Mouse (Mus musculus): ENCODE measurements around the gene Cmklr1.

Gene Cmklr1

DNA sequence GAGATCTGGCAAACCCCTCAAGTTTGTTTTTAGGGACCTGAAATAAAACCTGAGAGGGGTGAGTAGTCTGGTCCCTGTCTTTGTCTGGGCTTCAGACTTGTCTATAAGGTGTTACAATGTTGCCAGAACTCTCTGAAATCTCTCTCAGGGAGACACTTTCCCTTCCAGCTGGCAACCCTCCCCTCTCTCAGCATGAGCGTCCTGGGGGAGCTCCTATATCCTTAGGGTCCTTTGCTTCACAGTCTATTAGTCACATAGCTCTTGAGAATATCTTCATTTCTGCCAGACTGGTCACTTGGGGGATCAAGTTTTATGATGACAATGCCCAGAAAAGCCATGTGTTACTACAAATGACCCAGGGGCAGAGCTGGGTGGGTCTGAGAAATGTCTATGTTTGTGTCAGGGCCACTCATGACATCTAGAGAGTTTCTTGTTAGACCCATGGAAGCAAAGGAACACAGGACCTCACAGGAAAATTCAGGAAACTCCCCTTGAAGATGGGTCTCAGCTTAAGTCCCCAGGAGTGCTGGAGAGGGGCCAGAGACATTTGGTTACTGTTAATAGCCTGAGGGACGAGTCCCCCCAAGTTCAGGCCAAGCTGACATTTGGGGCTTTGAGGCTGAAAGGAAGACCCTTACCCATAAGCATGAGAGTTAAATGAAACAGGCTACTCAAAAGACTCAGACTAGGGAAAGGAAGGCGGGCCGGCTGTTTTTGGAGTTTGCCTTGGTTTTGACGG, 66.6 kb downstream of the Cmklr1 start:
- no peak for DNase-seq

DNA sequence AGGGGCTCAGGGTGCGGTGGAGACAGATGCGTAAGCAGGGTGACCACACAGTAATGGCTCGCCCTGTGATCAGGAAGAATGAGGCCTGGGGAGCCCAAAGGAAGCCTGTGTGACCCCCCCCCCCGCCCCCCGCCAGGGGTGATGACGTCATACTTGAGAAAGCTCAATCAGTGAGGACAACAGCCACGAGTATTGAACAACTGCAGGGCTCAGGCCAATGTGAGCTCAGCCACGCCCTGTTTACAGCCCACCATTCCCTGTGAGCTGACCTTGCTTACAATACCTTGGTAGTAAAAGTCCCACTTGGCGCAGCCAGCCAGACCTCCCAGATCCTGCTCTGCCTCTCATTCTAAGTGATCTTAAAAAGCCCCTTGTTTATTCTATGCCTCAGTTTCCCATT, 69.4 kb downstream of the Cmklr1 start:
- no peak for DNase-seq

DNA sequence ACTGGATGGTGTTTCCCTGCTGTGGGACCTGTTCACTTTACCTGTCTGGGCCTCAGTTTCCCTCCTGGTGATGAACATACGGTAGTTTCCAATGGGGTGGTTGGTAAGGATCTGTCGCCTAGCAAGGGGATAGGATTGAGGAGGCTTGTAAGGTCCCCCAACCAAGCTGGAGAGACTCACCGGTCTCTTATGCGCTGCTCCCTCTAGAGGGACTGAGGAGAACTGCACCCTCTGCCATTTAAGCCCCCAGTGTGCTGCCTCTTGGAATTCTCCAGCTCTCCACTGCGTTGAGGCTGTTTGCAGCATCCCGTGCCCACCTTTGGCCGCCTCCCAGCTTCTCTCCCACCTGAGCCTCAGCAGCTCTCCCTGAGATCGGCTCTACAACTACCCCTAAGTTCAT, 70.0 kb downstream of the Cmklr1 start:
- DNase-seq: peak; percentile 56

- no peak for DNase-seq
These were observed 71.1 kb downstream of the Cmklr1 start for GRCm38 (mm10) chr5:113579128-113579527.

DNA sequence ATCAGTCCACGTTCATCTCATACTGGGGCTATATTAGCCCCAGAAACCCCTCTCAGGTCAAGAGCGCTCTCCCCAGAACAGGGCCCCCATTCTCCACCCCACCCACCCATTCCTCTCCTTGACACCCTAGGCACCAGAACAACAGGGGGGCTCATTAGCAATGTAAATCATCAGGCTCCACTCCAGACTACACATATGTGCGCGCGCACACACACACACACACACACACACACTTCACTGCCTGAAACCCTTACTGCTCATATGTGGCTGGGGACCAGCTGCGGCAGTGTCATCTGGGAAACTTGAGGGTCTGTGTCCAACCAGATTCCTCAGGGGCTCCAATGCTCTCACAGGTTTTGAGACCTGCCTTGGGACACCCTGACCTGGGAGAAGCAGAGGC, 71.8 kb downstream of the Cmklr1 start:
- DNase-seq: no peak

- no peak for DNase-seq
These were observed 72.7 kb downstream of the Cmklr1 start for GRCm38 (mm10) chr5:113577555-113577954.

GRCm38 (mm10) chr5:113570056-113570717, 80.0 kb downstream of the Cmklr1 start:
- peak; percentile 67 for DNase-seq

- DNase-seq: no peak
These were observed 84.4 kb downstream of the Cmklr1 start for GRCm38 (mm10) chr5:113565858-113566257.

- no peak for DNase-seq
These were observed 84.9 kb downstream of the Cmklr1 start for GRCm38 (mm10) chr5:113565101-113565854.

DNA sequence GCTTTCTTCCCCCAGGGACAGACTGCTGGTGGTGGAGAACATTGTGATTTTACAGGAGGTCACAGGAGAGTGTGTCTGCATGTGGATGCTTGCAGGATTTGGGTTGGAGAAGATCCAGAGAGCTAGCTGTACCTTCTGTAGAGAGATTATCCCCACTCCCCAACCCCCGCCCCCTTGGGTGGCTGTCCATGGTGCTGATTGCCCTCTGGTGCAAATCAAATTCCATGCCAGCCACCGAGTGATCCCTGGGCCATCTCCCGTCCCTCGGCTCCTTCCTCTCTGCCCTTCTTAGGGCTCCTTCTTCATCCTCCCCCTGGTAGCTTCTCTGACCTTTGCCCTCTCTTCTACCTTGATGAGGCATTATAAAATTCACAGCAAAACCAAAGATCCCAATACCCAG, 85.8 kb downstream of the Cmklr1 start:
- DNase-seq: no peak

All from embryo, embryonic 11 days (tissue).